Mouse (Mus musculus): ENCODE measurements at regions not wholly inside any gene's neighbourhood (a gene's known extent, or its start where the extent isn't known, plus 50 kb on each side); places are given as distances from the start of the nearest gene placed in this dataset.
A peak's percentile ranks its signal among the peaks of the same experiment; 100 is the strongest.

DNA sequence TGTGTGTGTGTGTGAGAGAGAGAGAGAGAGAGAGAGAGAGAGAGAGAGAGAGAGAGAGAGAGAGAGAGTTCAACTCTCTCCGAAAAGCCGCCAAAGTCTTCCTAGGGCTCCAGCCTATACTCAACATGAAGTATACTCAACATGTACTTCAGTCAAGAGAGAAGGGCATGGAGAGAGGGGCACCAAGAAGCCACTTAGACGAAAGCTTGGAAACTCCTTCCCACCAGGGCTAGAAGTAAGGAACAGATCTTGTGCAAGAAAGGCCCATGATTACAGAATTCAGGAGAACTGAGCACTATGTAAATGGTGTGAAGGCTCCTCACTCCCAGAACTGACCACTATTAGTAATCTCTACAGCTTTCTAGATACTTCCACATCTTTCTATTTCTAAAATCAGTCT is 467.4 kb upstream of the Hs6st1 start:
- DNase-seq: no peak

DNA sequence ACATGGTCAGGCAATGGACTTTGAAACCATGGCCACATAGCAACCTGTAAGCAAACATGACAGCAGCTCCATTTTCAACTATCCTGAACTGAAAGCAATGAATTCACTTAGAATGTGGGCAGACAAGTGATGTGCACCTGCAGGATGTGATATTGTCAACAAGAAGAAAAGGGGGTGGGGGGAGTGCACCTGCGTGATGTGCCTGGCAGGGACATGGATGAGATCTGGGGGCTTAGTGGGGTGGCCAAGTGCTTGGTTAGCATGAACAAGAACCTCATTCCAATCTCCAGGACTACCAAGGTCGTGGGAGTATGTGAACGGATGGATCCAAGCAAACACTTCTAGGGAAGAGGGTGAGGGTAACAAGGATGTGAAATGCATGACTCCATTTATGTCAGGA is 453.1 kb upstream of the Hs6st1 start:
- peak; percentile 65 to 81 for DNase-seq

DNA sequence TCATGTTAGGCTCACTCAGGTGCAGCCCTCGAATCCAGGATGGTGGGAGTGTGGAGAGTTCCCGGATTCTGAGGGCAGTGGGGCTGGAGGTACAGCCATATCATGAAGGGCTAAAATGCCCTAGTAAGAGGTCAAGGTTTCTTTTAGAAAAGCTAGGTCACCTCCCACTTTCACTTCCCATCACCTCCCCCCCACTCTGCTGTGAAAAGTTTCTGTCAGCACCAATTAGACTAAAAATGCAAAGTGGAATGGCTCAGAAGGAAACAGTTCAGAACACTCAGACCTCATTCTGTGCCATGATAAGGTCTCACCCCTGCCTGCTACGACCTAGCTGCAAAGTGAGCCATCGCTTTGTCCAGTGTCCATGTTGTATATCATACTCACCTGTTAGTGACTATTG is 448.7 kb upstream of the Hs6st1 start:
- DNase-seq: no peak

DNA sequence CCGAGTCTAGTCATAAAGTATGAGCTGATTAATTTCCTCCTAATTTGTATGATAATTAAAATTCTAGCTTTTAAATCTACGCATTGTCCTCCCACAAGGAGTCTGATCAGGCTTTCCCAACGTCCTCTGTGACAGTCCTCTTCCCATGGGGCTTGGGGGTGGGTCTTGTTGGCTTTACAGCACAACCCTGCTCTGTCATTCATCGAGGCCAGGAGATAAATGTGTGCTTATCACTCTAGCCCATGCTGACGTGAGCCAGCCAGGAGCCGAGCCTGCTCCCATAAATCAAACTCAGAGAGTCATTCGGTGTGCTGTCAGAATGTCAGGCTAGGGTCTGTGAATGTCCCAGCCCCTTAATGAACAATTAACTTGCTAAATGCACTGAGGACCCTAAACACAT is 425.6 kb upstream of the Hs6st1 start:
- DNase-seq: no peak

DNA sequence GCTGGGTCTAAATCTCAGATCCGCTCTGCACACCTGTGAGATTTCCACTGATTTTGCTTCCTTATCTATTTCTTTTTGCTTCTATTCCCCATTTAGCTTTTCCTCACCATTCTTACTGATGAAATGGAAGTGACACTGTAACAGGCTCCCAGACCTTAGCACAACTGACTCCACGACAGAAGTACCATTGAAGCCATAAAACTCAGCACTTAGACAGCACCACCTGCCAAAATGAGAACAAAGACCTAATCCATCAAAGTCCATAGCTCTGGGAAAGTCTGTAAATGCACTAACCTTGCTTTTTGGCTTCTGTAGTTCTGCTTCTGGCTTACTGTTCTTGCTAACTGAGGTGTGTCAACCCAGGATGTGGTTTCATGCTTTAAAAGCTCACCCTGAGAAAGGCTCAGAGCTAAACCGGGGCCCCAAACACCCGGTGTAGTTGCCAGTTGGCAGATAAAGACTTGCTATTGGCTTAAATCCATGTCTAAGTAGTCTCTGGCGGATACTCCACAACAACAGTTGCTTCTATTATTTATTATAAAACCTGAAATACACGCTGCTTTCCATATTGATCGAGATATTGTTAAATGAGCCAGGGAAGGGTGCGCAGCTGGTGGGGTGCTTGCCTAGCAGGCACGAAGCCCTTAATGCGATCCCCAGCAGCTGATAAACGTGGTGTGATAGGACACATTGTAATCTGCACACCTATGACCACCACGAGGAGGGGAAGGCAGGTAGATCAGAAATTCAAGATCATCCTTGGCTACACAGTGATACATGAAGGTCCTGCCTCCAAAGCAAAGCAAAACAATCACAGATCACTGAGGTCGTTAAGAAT is 414.9 kb upstream of the Hs6st1 start:
- peak; percentile 66 to 82 for DNase-seq

DNA sequence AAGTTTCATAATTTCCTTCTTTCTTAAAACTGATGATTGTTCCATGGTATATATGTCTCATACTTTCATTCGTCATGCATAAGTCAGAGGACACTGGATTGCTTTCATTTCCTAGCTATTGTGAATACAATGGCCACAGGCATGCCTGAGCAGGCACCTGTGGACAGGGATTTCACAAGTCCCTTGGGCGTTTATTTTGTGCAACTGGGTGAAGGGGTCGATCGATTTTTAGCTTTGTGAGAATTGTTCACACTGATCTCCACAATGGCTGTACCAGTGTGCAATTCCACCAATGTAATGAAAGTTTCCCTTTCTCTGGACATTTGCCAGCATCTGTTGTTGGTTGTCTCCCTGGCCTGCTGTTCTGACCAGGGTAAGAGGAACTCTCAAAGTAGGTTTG is 405.2 kb upstream of the Hs6st1 start:
- no peak for DNase-seq

DNA sequence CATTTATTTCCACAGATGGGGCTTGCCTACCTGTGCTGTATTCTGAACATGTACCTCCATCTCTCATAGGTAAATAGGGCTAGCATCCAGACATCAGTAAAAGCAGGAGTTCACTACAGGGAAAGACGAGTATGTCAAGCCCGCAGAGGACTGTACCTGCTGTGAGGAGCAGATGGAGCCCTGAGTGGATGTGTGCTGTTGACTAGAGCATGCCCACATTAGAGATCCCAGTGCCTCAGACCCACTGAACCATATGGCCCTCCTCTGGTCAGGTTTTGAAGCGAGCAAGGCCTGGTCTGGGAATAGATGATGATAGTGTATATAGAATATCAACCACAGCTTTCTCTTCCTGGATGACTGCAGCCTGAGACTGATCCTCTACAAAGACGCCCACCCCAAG is 394.7 kb upstream of the Hs6st1 start:
- DNase-seq: no peak

DNA sequence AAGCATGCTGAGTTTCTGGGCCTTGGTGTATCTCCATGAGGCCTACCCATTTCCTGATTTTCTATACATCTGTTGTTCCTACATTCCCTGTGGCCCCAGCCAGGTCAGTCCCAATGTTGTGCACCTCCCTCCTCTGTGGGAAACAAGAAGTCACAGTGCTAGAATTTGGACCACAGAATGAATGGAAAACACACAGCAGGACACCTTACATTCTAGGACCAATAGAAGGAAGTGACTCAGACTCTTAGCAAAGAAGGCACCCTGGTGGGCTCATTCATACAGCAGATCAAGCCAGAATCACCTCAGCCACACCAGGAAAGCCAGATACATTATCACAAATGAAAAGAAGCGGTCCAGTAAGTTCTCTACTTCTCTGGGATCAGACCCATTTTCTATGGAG is 394.2 kb upstream of the Hs6st1 start:
- DNase-seq: no peak

DNA sequence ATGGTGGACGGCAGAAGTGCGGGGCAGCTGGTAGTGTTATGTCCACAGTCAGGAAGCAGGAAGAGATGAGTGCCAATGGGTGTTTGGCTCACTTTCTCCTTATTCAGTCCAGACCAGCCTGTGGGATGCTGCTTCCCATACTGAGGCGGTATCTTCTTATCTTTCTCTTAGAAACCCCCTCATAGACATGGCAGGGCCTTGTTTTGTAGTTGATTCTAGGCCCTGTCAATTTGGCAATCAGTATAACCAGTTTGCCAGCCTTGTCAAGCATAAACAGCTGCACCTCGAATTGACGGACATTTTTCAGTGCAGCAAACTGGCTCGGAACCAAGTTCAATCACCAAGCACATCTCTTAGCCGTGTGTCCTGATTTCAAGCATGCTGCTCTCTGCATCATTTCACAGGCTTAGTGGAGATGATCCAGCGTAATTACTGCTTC is 385.7 kb upstream of the Hs6st1 start:
- no peak for DNase-seq

DNA sequence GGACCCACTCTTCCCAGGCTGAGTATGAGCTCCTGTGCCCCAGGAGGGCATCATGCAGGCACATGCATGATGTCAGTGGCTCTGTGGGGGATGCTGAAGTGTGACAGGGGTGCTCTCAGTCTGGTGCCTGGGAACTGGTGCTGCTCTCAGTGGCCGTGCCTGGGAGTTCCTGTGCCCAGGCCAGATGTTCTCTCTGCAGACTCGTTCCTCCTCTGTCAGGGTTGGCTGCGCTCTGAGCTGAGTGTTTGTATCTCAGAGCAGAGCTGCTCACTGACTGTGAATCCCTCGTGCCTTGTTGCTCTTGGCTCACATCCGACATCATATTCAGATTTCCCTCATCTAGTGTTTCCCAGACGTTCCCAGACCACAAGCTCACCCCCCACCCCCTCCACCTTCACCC is 382.5 kb upstream of the Hs6st1 start:
- DNase-seq: peak; percentile 4 to 29

DNA sequence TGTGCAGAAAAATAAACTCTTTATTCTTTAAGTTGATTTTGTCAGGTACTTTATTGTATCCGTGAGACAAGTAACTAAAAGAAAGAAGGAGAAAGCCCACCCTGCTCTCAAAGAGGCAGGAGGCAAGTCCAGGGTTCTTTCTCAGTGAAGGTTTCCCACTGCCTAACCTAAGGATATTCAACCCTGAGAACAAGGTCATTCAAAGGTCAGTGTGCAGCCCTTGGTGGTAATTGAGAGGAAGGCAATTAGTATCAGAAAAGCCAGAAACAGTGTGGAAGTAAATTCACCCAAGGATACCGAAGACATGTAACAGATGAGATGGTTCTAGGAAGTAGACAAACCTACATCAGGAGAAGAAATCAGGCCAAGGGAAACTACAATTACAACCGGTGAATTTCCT is 373.9 kb upstream of the Hs6st1 start:
- no peak for DNase-seq

DNA sequence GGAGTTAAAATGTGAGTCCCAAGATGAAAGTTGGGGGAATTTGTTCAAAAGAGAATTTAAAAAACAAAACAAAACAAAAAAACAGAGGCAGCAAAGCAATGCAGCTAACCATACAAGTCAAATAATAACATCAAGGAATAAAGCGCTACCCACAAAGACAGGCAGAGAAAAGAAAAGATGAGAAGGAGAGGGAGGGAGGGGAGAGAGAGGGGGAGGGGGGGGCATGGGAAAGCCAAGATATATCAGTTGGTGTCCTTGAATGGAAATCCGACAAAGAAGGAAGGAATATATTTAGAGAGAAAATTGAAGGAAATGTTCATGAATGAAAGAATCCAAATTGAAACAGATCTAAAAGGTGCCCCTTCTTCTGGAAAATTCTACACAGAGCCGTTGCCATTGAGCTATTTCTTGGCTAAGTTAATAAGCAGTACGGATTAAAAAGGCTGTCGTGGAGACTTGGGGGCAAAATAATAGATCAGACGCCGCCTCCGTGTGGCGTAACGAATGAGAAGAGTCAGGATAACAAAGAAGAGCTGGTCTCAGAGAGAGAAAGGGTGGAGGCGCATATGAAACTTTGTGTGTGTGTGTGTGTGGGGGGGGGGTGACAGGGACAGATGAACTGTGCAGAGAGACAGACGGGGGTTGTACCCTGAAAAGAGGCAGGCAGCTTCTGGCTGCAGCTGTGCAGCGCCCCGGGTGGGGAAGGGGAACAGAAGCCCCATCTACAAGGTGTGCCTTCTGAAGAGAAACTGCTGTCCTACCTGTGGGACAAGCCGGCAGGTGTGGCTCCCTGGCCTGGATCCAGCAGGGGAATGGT is 373.2 kb upstream of the Hs6st1 start:
- peak; percentile 4 to 28 for DNase-seq

DNA sequence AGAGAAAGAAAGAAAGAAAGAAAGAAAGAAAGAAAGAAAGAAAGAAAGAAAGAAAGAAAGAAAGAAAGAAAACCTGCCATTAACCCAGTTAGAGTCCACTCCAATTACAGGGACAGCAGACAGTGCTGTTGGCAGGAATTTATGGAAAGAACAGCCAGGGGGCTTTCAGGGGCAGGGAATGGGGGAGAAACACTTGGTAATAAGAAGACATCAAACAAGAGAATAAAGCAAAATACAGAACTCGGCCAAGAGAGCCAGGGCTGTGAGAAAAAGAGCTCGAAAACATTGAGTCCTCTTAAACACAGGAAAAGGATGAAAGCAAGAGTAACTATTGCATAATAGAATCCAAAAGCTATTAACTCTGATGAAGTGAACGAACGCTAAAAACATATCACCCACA is 371.0 kb upstream of the Hs6st1 start:
- DNase-seq: no peak

DNA sequence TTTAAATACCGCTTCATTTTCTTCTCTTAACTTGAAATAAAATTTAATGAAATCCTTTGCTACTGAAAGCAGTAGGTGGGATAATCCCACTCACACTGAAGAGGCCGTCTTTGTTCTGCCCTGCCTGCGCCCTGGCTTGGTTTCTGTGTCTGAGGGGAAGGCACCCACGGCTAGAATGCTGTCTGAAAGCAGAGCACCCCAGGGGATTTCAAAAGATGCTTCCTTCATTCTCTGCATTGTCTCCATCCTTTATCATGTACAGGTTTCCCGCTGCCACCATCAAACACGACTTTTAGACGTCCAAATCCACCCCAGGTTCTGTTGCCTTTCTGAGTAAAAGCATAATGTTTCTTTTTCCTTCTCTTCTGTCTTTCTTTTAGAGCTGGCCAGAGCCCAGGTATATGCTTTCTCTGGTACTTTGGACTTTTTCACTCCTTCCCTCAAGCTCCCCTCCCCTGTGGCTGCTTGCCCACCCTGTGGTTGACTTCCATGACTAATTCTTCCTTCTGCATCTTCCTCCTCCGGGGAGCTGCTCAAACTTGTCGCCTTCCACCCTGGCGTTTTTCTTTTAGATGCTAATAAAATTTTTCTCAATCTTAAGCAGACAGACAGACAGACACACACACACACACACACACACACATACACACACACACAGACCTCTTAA is 370.2 kb upstream of the Hs6st1 start:
- no peak for DNase-seq

DNA sequence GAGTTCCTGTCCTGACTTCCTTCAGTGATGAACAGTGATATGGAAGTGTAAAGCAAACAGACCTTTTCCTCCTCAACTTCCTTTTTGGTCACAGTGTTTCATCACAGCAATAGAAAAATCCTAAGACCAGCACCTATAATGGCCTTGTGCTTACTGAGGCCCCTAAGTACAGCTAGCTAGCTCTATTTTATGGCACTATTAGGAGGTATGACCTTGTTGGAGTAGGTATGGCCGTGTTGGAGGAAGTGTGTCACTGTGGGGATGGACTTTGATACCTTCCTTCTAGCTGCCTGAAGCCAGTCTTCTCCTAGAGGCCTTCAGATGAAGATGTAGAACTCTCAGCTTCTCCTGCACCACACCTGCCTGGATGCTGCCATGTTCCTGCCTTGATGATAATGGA is 365.6 kb upstream of the Hs6st1 start:
- DNase-seq: no peak

DNA sequence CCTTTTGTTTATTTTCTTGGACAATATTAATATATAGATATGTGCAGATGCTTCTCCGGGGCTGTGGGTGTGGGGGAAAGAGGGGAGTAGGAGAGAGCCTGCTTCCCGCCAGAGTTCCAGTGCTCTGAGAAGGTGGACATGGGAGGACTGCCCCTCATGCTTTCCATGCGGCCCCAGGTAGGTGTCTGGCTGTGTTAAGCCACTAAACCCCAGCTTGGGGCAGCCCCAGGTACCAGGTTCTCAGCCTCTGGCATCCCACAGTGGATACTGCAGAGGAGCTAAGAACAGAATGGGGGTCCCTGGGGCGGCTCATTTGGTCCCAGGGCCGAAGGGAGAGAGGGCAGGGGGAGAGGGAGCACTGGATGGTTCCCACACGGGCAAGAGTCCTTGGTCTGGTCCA is 361.9 kb upstream of the Hs6st1 start:
- DNase-seq: no peak

DNA sequence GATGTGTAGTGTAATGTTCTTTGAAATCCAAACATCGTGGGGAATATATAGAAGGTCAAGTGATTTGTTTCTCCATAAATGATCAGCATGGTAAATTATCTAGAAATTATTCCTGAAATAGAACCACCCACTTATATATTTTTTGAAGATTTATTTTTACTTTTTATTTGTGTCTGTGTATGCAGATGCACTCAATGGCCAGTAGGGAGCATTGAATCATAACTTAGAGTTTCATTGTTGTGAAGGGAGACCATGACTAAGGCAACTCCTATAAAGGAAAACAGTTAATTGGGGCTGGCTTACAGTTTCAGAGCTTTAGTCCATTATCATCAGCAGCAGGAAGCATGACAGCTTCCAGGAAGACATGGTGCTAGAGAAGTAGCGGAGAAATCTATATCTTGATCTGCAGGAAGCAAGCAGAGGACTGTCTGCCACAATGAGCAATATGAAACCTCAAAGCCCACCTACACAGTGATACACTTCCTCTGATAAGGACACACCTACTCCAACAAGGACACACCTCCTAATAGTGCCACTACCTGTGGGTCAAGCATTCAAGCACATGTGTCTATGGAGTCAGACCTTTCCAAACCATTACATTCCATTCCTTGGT is 359.9 kb upstream of the Hs6st1 start:
- DNase-seq: no peak

DNA sequence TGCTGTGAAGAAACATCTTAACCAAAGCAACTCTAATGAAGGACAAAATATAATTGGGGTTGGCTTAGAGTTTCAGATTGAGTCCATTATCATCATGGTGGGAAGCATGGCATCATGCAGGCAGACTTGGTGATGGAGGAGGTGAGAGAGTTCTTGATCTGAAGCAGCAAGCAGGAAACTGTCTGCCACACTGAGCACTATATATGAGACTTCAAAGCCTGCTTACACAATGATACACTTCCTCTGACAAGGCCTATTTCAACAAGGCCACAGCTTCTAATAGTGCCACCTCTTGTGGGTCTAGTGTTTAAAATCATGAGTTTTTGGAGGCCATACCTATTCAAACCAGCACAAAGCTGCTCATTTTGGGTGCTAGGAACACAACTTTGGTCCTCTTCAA is 359.0 kb upstream of the Hs6st1 start:
- no peak for DNase-seq

DNA sequence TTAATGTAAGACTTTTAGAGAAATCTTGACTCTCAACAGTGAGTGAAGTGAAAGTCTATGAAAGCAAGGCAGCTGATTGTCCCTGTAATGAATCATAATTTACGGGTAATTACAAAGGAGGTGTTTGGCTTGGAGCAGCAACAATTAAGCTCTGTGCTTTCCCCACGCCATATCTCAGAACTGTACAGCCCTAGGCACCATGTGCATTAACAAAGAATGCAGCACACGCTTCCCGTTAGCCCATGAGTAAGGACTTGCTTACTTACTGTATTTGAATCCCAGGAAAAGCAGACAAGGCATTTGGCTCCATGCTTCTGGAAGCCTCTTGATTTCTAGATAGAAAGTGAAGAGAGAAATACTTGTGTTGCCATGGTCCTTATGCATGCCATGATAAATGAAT is 354.2 kb upstream of the Hs6st1 start:
- DNase-seq: no peak

DNA sequence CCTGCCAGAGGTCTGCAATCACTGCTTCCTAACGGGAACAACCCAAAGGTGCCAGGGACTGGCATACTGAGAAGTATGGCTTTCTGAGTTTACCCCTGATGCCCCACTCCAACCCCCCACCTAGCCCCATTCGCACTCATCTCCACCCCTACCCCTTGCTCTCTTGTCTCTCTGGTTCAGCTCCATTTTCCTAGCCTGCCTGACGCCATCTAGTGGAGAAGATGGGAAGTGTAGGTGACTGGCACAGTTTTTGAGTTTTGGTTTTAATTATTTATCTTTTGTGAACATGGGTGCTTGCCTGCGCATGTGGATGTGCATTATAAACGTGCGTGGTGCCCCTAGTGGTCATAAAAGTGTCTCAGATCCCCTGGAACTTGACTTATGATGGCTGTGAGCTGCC is 352.3 kb upstream of the Hs6st1 start:
- DNase-seq: no peak

DNA sequence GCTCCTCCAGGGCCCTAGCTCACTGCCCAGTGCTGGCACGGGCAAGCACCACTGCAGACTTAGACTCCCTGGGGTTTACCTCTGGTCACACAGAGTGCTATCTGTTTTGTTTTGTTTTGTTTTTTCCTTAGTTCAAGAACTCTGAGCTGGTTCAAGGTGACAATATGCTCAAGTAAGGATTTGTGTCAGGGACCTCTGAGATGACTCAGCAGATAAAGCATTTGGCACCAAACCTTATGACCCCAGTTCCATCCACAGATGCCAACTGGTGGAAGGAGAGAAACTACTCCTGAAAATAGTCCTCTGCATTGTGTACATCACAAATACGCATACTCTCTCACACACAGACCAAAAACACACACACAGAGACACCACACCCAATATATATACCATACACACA is 351.0 kb upstream of the Hs6st1 start:
- no peak for DNase-seq

DNA sequence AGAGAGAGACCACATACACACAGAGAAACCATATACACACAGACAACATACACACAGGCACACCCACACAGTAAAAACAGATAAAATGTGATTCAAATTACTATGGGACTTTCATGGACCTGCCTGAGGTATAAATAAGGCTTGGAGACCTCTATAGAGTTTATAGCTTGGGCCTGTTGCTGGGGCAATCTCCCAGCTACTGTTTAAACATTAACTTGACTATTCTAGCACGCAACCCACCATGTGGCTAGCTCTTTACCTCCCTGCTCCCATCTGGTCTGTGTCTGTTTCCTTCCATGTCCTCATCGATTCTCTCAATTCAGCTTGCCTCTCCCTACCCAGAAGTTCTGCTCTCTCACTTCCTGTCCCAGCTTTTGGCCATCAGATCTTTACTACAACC is 350.5 kb upstream of the Hs6st1 start:
- no peak for DNase-seq

DNA sequence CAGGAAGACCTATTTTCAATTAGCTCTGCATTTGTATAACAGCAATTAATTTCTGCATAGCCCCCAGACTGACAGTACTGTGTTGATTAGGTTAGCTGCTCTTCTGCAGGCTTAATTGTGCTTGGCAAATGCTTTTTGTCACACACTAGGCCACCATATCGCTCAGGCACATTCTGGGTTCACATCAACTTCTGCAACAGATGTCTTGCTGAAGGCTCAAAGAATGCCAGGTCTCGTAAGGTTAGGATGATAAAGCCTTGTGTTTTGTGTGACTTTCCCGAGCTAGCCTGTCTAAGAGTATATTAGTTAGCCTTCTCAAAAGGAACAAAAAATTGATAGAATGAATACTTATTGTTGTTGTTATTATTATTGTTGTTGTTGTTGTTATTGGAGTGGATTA is 348.1 kb upstream of the Hs6st1 start:
- DNase-seq: no peak

All from thymus, postnatal 36 days (tissue).